Mouse (Mus musculus) urinary bladder, postnatal 10 days (tissue): ENCODE data around the gene Hmgb2.
"Not testable (repeated sequence)": the region's sequence is repeated elsewhere in the genome, so short reads cannot be mapped to it uniquely, and the experiment has no call there.

Experiments
- DNase-seq: peaks from one replicate; pipeline ENCODE4 v3.0.0; 2022; ENCODE audit warnings: low spot score

The Hmgb2 gene

GRCm38 (mm10) chr8:57510791-57511315 lies 854 bp upstream of the Hmgb2 start:
- DNase-seq = no peak

GRCm38 (mm10) chr8:57512141-57513056 lies 692 bp downstream of the Hmgb2 start:
- DNase-seq = no peak

- not testable (repeated sequence) for DNase-seq
Measured at GRCm38 (mm10) chr8:57513178-57513661, 1.5 kb downstream of the Hmgb2 start.

- DNase-seq = not testable (repeated sequence)
Measured at GRCm38 (mm10) chr8:57516685-57517084, 5.0 kb downstream of the Hmgb2 start.

- DNase-seq = no peak
Measured at GRCm38 (mm10) chr8:57517723-57518122, 6.0 kb downstream of the Hmgb2 start.

- DNase-seq = no peak
Measured at GRCm38 (mm10) chr8:57520186-57520786, 8.6 kb downstream of the Hmgb2 start.

- DNase-seq = no peak
Measured at GRCm38 (mm10) chr8:57528036-57528435, 16.3 kb downstream of the Hmgb2 start.

GRCm38 (mm10) chr8:57530238-57530637 lies 18.5 kb downstream of the Hmgb2 start:
- DNase-seq = no peak

- no peak for DNase-seq
Measured at GRCm38 (mm10) chr8:57530666-57531349, 19.1 kb downstream of the Hmgb2 start.

GRCm38 (mm10) chr8:57532223-57532622 lies 20.5 kb downstream of the Hmgb2 start:
- DNase-seq = no peak

GRCm38 (mm10) chr8:57533106-57533505 lies 21.4 kb downstream of the Hmgb2 start:
- DNase-seq = no peak

- no peak for DNase-seq
Measured at GRCm38 (mm10) chr8:57534495-57534894, 22.8 kb downstream of the Hmgb2 start.

GRCm38 (mm10) chr8:57536167-57536566 lies 24.5 kb downstream of the Hmgb2 start:
- DNase-seq = no peak

GRCm38 (mm10) chr8:57538601-57539000 lies 26.9 kb downstream of the Hmgb2 start:
- DNase-seq = no peak

- no peak for DNase-seq
Measured at GRCm38 (mm10) chr8:57540110-57540838, 28.6 kb downstream of the Hmgb2 start.

GRCm38 (mm10) chr8:57540951-57541350 lies 29.2 kb downstream of the Hmgb2 start:
- no peak for DNase-seq

- DNase-seq = no peak
Measured at GRCm38 (mm10) chr8:57541405-57541804, 29.7 kb downstream of the Hmgb2 start.

GRCm38 (mm10) chr8:57546401-57546800 lies 34.7 kb downstream of the Hmgb2 start:
- DNase-seq = no peak

- no peak for DNase-seq
Measured at GRCm38 (mm10) chr8:57546834-57547233, 35.1 kb downstream of the Hmgb2 start.

- DNase-seq = no peak
Measured at GRCm38 (mm10) chr8:57547581-57547980, 35.9 kb downstream of the Hmgb2 start.
